Mouse (Mus musculus) ovary, postnatal 10 days (tissue): Measurements from ENCODE around the gene Syt16.

Source experiments
- DNase-seq: peaks from one replicate; pipeline ENCODE4 v3.0.0; 2022; ENCODE audit warnings: low spot score

Syt16 gene

DNA sequence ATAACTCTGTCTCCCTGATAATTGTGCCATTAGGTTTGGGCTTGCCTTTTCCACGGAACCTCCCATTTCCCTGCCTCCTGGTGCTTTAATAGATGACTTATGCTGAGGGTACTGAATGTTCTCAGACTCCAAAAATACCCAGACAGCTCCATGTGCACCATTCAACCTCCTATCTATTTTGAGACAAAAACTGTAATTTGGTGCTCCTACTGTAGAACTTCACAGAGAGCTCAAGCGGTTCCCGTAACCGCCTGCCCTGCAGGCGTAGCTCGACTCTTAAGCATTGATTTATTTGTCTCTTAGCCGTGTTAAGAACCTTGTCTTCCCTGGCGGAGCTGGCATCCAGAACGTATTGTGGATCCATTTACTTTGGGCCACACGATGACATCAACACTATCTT lies 233.3 kb downstream of the Syt16 start:
- no peak for DNase-seq

DNA sequence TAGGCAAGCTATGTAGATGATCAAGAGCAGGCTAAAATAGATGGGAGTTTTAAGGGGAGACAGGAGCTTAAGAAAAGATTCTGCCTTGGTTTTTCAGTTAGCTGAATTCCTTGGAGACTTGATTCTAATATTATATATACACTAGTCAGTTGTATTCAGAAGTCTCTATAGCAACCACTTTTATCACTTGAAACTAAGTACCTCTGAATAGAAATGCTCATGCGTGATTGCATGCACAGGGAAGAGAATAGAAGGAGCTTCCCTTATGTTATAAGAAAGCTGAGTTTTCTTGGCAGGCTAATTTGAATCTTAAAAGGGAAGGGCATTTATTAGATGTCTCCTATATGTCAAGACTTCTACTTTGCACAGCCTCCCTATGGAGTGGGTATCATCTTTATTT lies 235.4 kb downstream of the Syt16 start:
- no peak for DNase-seq

- no peak for DNase-seq
Observed at GRCm38 (mm10) chr12:74236191-74236590, 238.7 kb downstream of the Syt16 start.

DNA sequence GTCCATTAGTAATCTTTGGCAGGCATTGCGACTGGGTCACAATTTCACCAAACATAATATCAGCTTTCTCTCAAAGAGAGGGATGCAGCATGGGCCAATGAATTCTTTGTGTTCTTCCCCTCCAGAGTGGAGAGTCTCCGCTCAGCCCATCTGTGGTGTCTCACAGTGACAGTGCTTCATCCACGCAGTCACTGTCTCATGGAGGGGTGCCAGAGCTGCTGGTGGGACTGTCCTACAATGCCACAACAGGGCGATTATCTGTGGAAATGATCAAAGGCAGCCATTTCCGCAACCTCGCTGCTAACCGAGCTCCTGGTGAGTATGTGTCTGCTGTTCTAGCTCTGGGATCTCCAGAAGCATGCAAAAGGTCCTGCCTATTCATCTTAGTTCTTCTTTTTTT lies 240.6 kb downstream of the Syt16 start:
- DNase-seq: no peak

DNA sequence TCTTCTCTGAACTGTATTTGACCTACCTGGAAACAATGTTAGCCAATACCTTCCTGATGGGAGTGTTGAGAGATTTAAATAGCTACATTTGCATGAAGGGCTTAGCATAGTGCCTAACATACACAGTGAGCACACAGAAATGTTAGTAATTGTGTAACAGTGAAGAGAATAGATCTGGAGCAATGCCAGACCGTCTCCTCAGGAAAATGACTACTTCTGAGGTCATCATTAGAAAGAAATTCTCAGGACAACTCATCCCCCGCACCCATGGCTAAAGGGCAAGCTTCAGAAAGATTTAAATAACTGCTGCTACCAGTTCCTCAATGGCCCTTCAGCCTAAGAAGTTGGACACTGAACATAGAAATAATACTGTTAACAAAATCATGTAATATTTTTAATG lies 241.3 kb downstream of the Syt16 start:
- no peak for DNase-seq

DNA sequence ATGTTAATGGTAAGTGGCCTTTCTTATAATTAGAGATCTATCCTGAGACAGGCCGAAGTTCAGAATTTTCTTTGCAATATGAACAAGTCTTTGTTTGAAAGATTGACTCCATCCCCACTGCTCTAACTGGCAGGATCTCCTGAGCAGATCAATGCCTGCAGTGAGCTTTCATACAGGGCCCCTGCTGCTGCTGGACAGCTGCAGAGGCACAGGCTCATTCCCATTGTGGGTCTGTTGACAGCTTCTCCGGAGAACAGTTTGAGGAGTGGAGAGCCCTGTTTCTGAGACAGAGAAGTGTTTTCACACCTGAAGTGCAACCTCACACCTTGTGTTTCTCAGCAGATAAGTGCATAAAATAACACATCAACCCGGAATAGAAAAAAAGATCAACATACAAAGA lies 267.4 kb downstream of the Syt16 start:
- DNase-seq: no peak

DNA sequence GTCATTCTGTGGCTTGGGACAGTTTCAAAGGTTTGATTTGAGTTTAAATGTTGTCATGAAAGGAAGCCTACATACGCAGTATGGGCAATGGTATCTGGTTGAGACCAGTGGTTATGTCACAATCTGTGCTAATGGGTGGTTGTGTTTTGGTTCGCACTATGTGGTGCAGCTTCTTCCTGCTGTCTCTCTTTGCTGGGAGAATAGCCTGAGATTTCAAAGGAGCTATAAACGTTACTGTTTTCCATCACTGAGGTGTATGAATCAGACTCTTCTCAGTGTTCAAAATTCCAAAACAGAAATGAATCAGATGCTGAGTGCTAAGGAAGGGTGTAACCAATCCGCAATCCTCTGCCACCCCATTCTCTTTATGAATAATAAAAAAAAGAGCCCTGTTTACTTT lies 269.6 kb downstream of the Syt16 start:
- DNase-seq: no peak

DNA sequence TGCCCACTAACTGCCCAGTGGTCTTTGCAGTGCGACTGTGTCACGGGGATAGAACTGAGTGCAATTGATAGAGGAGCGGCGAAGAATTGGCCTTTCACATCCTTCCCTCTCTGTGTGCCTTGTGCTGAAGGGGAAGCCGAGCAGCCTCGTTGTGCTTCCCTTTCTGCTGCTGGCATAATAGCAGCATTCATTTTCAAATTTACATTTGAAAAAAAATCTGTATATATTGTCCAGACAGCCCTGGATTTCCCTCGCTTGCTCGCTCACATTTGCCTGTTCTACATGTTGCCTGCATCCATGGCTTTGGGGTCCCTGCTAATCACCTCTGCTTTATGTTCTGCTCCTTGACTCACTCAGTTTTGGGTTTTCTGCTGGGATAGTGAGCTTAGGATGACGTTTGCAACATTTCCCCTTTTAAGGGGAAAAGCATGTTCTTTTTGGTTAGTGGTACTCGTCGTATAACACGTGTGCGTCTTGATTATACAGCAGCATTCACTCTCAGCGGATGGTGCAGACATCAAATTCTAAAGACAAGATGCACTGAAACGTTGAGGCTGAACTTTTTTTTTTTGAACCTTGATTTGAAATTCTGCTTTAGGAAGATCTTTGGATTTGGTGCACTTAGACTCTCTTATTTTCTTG lies 271.3 kb downstream of the Syt16 start:
- DNase-seq: no peak

GRCm38 (mm10) chr12:74272545-74272944 lies 275.1 kb downstream of the Syt16 start:
- DNase-seq: no peak

- DNase-seq: no peak
Observed at GRCm38 (mm10) chr12:74277265-74277664, 279.8 kb downstream of the Syt16 start.

DNA sequence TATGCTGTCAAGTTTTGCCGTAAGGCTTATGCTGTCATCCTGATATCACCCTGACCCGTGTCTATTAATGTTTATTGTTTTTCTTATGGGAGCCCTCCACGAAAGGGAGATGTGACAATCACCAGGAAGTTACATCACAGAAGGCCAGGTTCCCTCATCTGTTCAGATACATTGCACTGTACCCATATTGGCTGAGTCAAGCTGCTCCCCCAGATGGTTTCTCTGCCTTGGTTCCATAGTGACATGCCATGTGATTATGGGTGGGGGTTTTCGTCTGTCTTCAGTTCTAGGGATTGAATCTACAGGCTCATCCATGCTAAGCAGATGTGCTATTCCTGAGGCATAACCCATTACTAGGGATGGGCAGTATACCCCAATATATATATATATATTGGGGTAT lies 283.9 kb downstream of the Syt16 start:
- DNase-seq: no peak

DNA sequence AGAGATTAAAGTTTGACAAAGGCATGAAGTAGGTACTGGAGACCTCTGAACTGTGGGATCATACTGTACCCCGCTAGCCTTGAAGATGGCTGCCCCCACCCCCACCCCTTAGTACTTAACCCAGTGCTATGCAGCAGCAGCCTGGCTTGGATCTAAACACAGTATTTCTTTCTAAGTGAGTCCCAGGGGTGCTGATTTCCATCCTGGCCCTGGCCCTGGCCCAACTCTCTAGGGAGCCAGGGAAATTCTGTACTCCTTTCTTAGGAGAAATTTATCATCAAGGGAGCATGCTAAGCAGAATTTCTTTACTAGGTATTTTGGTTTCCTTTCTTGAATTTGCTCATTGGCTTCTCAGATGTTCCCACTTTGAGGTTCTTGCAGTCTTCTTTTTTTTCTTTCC lies 285.4 kb downstream of the Syt16 start:
- DNase-seq: no peak

GRCm38 (mm10) chr12:74284020-74284684 lies 286.7 kb downstream of the Syt16 start:
- peak; percentile 72 for DNase-seq

DNA sequence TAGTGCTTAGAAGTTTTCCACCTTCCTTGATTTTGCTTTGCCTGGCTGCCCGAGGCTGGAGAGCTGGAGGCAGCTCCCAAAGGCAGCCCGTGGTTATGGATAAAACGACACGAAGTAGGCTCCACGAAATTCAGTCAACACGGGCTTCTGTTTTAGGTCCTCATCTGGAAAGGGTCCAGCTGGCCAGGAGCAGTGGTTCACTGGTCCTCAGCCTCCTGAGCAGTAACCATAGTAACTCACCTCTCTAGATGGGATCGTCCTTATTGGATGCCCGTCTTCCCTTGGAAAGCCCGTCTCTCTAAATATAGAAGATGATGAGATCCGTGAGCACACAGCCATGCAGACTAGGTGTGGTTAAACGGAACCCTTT lies 287.2 kb downstream of the Syt16 start:
- no peak for DNase-seq

- no peak for DNase-seq
Observed at GRCm38 (mm10) chr12:74290983-74291382, 293.5 kb downstream of the Syt16 start.

DNA sequence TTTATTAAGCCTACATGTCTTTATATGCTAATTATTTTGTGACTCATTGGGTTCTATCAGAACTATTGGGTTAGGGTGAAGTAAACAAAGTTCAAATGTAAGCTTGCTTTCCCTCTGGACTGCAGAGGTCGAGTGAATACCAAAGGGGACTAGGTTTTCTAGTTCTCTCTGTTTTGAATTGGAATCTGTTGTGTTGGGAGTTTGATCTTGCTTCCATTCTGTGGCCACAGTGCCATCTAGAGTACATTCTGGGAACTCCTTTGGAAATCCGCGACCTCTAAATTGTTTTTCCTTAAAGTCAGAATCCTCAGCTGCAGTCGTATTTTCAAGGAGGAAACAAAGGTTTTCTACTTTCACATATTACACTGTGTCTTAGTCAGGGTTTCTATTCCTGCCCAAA lies 296.2 kb downstream of the Syt16 start:
- no peak for DNase-seq

DNA sequence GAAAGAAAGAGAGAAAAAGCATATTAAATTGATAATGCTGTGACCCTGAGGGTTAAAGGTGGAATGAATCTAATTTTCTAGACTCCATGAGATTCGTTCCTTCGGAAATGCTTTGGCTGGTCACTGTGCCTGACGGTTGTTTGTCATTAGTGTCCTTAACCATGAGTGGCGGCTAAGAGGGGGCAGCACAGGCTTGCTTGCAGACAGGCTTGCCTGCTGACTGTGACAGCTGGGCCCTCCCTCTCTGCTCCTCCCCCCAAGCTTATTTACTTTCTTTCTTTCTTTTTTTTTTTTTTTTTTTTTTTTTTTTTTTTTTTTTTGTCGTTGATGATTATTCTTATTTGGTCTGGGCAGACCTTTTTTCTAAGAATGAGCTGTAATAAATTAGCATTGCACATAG lies 298.9 kb downstream of the Syt16 start:
- no peak for DNase-seq

DNA sequence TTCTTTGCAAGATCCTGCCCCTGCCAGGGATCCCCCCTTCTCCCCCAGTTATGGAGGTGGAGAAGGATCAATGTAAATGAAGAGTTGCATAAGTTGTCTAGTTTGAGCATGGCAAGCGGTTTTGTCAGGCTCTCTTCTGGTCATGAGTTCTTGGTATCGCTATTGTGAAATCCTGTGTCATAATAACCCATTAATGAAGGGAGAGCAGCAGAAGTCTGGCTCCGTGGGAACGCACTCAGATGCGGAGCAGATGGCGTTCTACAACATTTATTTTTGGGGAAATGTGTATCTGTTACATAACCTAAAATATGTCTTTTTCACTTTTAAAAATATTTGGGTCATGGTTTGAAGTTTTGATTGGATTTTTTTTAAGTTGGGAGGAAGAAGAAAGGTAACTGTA lies 304.1 kb downstream of the Syt16 start:
- no peak for DNase-seq

DNA sequence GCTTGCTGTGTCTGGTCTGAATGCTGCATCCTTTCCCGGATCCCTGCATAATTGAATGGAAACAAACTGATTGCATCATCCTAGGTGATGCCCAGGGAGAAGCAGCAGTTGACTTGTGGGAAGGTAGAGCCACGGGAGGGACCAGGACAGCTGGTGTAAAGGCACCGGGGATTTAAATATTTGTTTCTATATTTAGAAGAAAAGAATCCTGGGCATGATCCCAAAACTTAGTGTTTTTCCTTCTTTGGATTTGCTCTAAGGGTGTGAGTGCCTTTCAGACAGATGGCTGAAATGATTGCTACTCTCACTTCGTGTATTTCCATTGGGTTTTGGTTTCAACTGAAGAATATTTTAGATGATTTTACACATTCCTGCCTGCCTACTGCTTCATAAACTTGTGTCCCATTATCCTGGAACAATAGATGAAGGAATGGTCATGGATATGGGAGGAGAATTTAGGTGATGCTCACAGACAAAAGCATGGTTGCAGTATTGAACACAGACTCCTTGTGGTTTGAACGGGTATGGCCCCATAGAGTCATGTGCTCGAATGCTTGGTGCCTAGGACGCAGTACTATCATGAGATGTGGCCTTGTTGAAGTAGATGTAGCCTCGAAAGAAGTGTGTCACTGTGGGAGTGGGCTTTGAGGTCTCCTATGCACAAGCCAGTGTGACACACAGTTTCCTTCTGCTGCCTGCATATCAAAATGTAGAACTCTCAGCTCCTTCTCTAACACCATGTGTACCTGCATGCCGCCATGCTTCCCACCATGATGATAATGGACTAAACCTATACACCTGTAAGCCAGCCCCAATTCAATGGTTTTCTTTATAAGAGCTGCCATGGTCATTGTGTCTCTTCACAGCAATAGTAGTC lies 306.2 kb downstream of the Syt16 start:
- DNase-seq: no peak

- DNase-seq: no peak
Observed at GRCm38 (mm10) chr12:74312611-74313010, 315.1 kb downstream of the Syt16 start.

DNA sequence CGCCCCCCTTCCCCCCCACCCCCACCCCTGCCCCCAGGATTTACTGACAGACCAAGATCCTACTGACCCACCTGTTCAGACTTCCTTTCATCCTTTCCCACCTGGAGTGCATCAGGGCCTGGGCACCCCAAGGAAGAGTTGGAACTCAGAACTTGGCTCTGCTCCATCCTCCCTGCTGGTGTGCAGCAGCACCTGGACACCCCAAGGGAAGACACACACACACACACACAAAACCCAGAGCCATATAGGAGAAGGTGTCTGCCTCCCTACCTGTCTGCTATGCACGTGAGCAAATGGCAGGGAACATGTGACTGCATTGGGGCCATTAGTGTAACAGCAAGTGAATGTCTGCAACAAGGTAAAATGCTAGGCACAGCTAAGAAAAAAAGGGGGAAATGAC lies 317.8 kb downstream of the Syt16 start:
- no peak for DNase-seq

- no peak for DNase-seq
Observed at GRCm38 (mm10) chr12:74316344-74316973, 319.0 kb downstream of the Syt16 start, which contains the start of gene Gm11042. Gm11042 (minus strand) TSS chr12:74316394.
